Mouse (Mus musculus) R1 (cell line): ENCODE measurements around the gene Atp7b.
A peak's percentile ranks its signal among the peaks of the same experiment; 100 is the strongest.

Experiments
- DNase-seq: peaks from one replicate; pipeline ENCODE4 v3.0.0-alpha.2; 2018; ENCODE audit warnings: low read depth, low spot score

Atp7b gene

GRCm38 (mm10) chr8:22025241-22025640 lies 34.9 kb downstream of the Atp7b start:
- DNase-seq: no peak

GRCm38 (mm10) chr8:22022244-22022643 lies 37.9 kb downstream of the Atp7b start:
- DNase-seq: peak; percentile 7

GRCm38 (mm10) chr8:22019498-22019897 lies 40.6 kb downstream of the Atp7b start:
- DNase-seq: no peak

GRCm38 (mm10) chr8:22017731-22018130 lies 42.4 kb downstream of the Atp7b start:
- DNase-seq: no peak

GRCm38 (mm10) chr8:22013034-22013707 lies 46.9 kb downstream of the Atp7b start:
- DNase-seq: peak; percentile 37

- DNase-seq: no peak
Observed at GRCm38 (mm10) chr8:22009403-22009802, 50.7 kb downstream of the Atp7b start.

GRCm38 (mm10) chr8:22006423-22006822 lies 53.7 kb downstream of the Atp7b start:
- no peak for DNase-seq

GRCm38 (mm10) chr8:22004750-22005522 lies 55.2 kb downstream of the Atp7b start:
- peak; percentile 26 for DNase-seq

- peak; percentile 53 for DNase-seq
Observed at GRCm38 (mm10) chr8:21995181-21995580, 64.9 kb downstream of the Atp7b start.

GRCm38 (mm10) chr8:21992184-21992583 lies 67.9 kb downstream of the Atp7b start:
- DNase-seq: peak; percentile 71

- peak; percentile 46 for DNase-seq
Observed at GRCm38 (mm10) chr8:21981664-21982337, 78.3 kb downstream of the Atp7b start.

- DNase-seq: no peak
Observed at GRCm38 (mm10) chr8:21978193-21978592, 81.9 kb downstream of the Atp7b start.

- no peak for DNase-seq
Observed at GRCm38 (mm10) chr8:21969475-21969874, 90.6 kb downstream of the Atp7b start, which contains the start of gene Ccdc70. TSS of gene Ccdc70 (plus strand) at chr8:21969775.

GRCm38 (mm10) chr8:21966646-21967045 lies 93.5 kb downstream of the Atp7b start:
- no peak for DNase-seq

- DNase-seq: no peak
Observed at GRCm38 (mm10) chr8:21958414-21958813, 101.7 kb downstream of the Atp7b start, which contains the start of gene Fam90a1a. TSS of gene Fam90a1a (plus strand) at chr8:21958714.

GRCm38 (mm10) chr8:21956336-21956735 lies 103.8 kb downstream of the Atp7b start:
- DNase-seq: peak; percentile 87

- DNase-seq: peak; percentile 60
Observed at GRCm38 (mm10) chr8:21955321-21955720, 104.8 kb downstream of the Atp7b start.

GRCm38 (mm10) chr8:21947311-21948017 lies 112.6 kb downstream of the Atp7b start:
- DNase-seq: no peak

- no peak for DNase-seq
Observed at GRCm38 (mm10) chr8:21946462-21946861, 113.6 kb downstream of the Atp7b start, which contains the start of gene Defb13. TSS of gene Defb13 (plus strand) at chr8:21946762.
